Mouse (Mus musculus) hindbrain, embryonic 11.5 days (tissue): Measurements from ENCODE around the gene Elk3. TPM values are rescaled to one million over a fixed set of nuclear protein-coding genes. Genes with fewer than 3 reads are reported as not detected.

Source experiments
- ATAC-seq: fragments of 200-750 bp; cut with Nextera tagmentation; 2 replicates; pipeline ENCODE4 v1.8.0; 2017; ENCODE audit warnings: mild to moderate bottlenecking, moderate TSS enrichment, moderate library complexity; ENCODE audit not compliant: low FRiP score
- DNase-seq: peaks from one replicate; pipeline ENCODE4 v3.0.0-alpha.2; 2015; ENCODE audit warnings: low spot score
- H3K27ac ChIP-seq: fragments of 300-500 bp; sonication (generic); 2 replicates; pipeline ENCODE4 v1.5.1; 2014; ENCODE audit warnings: mild to moderate bottlenecking, low read depth, low read length
- H3K27me3 ChIP-seq: fragments of 300-500 bp; sonication (generic); 2 replicates; pipeline ENCODE4 v1.6.1; 2014; ENCODE audit warnings: mild to moderate bottlenecking, low read length, moderate library complexity, mixed read lengths; ENCODE audit not compliant: control insufficient read depth, insufficient read depth
- H3K36me3 ChIP-seq: fragments of 300-500 bp; sonication (generic); 2 replicates; pipeline ENCODE4 v1.6.1; 2014; ENCODE audit warnings: mild to moderate bottlenecking, low read length, moderate library complexity, mixed read lengths; ENCODE audit not compliant: control insufficient read depth, insufficient read depth
- H3K4me1 ChIP-seq: fragments of 300-500 bp; sonication (generic); replicated peaks from 2 replicates; pipeline ENCODE4 v1.6.1; 2014; ENCODE audit warnings: low read length, mixed read lengths; ENCODE audit not compliant: control insufficient read depth, insufficient read depth
- H3K4me2 ChIP-seq: fragments of 300-500 bp; sonication (generic); replicated peaks from 2 replicates; pipeline ENCODE4 v1.6.1; 2014; ENCODE audit warnings: mild to moderate bottlenecking, low read depth, low read length
- H3K4me3 ChIP-seq: fragments of 300-500 bp; sonication (generic); 2 replicates; pipeline ENCODE4 v1.5.1; 2014; ENCODE audit warnings: low read depth, low read length
- H3K9ac ChIP-seq: fragments of 300-500 bp; sonication (generic); 2 replicates; pipeline ENCODE4 v1.6.1; 2014; ENCODE audit warnings: low read depth, low read length
- H3K9me3 ChIP-seq: fragments of 300-500 bp; sonication (generic); 2 replicates; pipeline ENCODE4 v1.6.1; 2016; ENCODE audit warnings: low read length; ENCODE audit not compliant: control insufficient read depth
- WGBS: fragments of 180-500 bp; shearing (Covaris S2); extraction: QIAGEN DNeasy Blood & Tissue Kit; methylation state at CpG from one replicate; pipeline ENCODE4 v1.1.7; 2014; 5-methylcytosine and 5-hydroxymethylcytosine counted together
- polyA plus RNA-seq: library from polyadenylated mRNA; unstranded; fragments of >200 nt; fragmentation: Nextera tagmentation; extraction: Ambion mirVana; gene quantifications from 2 replicates; pipeline ENCODE4 v1.2.1, GENCODE M21; 2014

Elk3 gene
- polyA plus RNA-seq, 1 experiment from 2014 or later: 22.8 TPM

GRCm38 (mm10) chr10:93325804-93326740, 15.1 kb upstream of the Elk3 start:
- Histone ChIP-seq H3K4me2 (no peak overlapping the region), H3K4me1 (no peaks in the 10 kb centered on the region), H3K9ac (no peak overlapping the region), H3K9me3 (no peaks in the 10 kb centered on the region), H3K27ac (no peak overlapping the region), H3K27me3 (no peaks in the 10 kb centered on the region), H3K36me3 (no peaks in the 10 kb centered on the region), H3K4me3 (no peak overlapping the region)
- DNase-seq (no peak), ATAC-seq (no peak)
- 71% methylated on average over 12 of the region's 12 CpGs for WGBS

- H3K4me2 ChIP-seq: no peak overlapping the region
- no peak overlapping the region for H3K9ac ChIP-seq
- no peaks in the 10 kb centered on the region for H3K27me3 ChIP-seq
- DNase-seq (no peak), ATAC-seq (no peak)
- 80% methylated on average over 3 of the region's 3 CpGs for WGBS
- H3K4me3 ChIP-seq: no peak overlapping the region
- no peaks in the 10 kb centered on the region for H3K9me3 ChIP-seq
- H3K4me1 ChIP-seq: no peaks in the 10 kb centered on the region
- H3K27ac ChIP-seq: no peak overlapping the region
- H3K36me3 ChIP-seq: no peaks in the 10 kb centered on the region
Observed at GRCm38 (mm10) chr10:93325369-93325768, 14.4 kb upstream of the Elk3 start.

GRCm38 (mm10) chr10:93324438-93324837, 13.5 kb upstream of the Elk3 start:
- H3K9ac ChIP-seq: no peak overlapping the region
- ATAC-seq: no peak
- WGBS: 97% methylated on average over 2 of the region's 2 CpGs
- H3K27me3 ChIP-seq: no peaks in the 10 kb centered on the region
- no peak overlapping the region for H3K4me3 ChIP-seq
- DNase-seq: no peak
- H3K4me2 ChIP-seq: no peak overlapping the region
- no peaks in the 10 kb centered on the region for H3K9me3 ChIP-seq
- H3K36me3 ChIP-seq: no peaks in the 10 kb centered on the region
- no peaks in the 10 kb centered on the region for H3K4me1 ChIP-seq
- H3K27ac ChIP-seq: no peak overlapping the region

GRCm38 (mm10) chr10:93323659-93324058, 12.7 kb upstream of the Elk3 start:
- H3K4me1 ChIP-seq: no peaks in the 10 kb centered on the region
- no peaks in the 10 kb centered on the region for H3K9me3 ChIP-seq
- no peaks in the 10 kb centered on the region for H3K27me3 ChIP-seq
- no peaks in the 10 kb centered on the region for H3K36me3 ChIP-seq
- ATAC-seq: no peak
- H3K4me2 ChIP-seq: no peak overlapping the region
- H3K9ac ChIP-seq: no peak overlapping the region
- no peak overlapping the region for H3K4me3 ChIP-seq
- 91% methylated on average over 2 of the region's 2 CpGs for WGBS
- no peak for DNase-seq
- no peak overlapping the region for H3K27ac ChIP-seq

GRCm38 (mm10) chr10:93321763-93322162, 10.8 kb upstream of the Elk3 start:
- no peaks in the 10 kb centered on the region for H3K9me3 ChIP-seq

GRCm38 (mm10) chr10:93320148-93320547, 9.2 kb upstream of the Elk3 start:
- Histone ChIP-seq H3K27ac (no peak overlapping the region), H3K9ac (no peak overlapping the region), H3K4me2 (no peak overlapping the region), H3K36me3 (no peaks in the 10 kb centered on the region), H3K4me1 (no peaks in the 10 kb centered on the region), H3K4me3 (no peak overlapping the region), H3K9me3 (no peaks in the 10 kb centered on the region), H3K27me3 (no peaks in the 10 kb centered on the region)
- ATAC-seq (no peak), DNase-seq (no peak)
- 83% methylated on average over 4 of the region's 4 CpGs for WGBS

More at GRCm38 (mm10) chr10:93321763-93322162, 10.8 kb upstream of the Elk3 start:
- Histone ChIP-seq H3K4me1 (no peaks in the 10 kb centered on the region), H3K36me3 (no peaks in the 10 kb centered on the region), H3K27me3 (no peaks in the 10 kb centered on the region), H3K27ac (no peak overlapping the region), H3K4me2 (no peak overlapping the region), H3K9ac (no peak overlapping the region), H3K4me3 (no peak overlapping the region)
- DNase-seq: no peak
- no peak for ATAC-seq

GRCm38 (mm10) chr10:93319526-93320063, 8.7 kb upstream of the Elk3 start:
- Histone ChIP-seq H3K27ac (no peak overlapping the region), H3K4me1 (no peaks in the 10 kb centered on the region), H3K36me3 (no peaks in the 10 kb centered on the region), H3K27me3 (no peaks in the 10 kb centered on the region), H3K9me3 (no peaks in the 10 kb centered on the region), H3K9ac (no peak overlapping the region), H3K4me3 (no peak overlapping the region), H3K4me2 (no peak overlapping the region)
- WGBS: 81% methylated on average over 7 of the region's 7 CpGs
- no peak for ATAC-seq
- DNase-seq: no peak

GRCm38 (mm10) chr10:93316909-93317308, 6.0 kb upstream of the Elk3 start:
- Histone ChIP-seq H3K4me1 (no peaks in the 10 kb centered on the region), H3K4me3 (no peak overlapping the region), H3K9me3 (no peaks in the 10 kb centered on the region), H3K4me2 (no peak overlapping the region), H3K36me3 (no peaks in the 10 kb centered on the region), H3K9ac (no peak overlapping the region), H3K27me3 (no peaks in the 10 kb centered on the region), H3K27ac (no peak overlapping the region)
- no peak for DNase-seq
- no peak for ATAC-seq
- 59% methylated on average over 6 of the region's 6 CpGs for WGBS

GRCm38 (mm10) chr10:93311576-93311975, 641 bp upstream of the Elk3 start:
- Histone ChIP-seq H3K9ac (no peak overlapping the region), H3K36me3 (no peaks in the 10 kb centered on the region), H3K4me3 (no peak overlapping the region; the same call in 1 of the 2 replicates), H3K4me2 (peak overlapping the region; percentile 98), H3K9me3 (no peaks in the 10 kb centered on the region), H3K27ac (no peak overlapping the region), H3K27me3 (no peaks in the 10 kb centered on the region), H3K4me1 (peaks cover 4% of the 10 kb centered on the region; the same call in 1 of the 2 replicates)
- peak; percentile 39 for DNase-seq
- WGBS: 12% methylated on average over 4 of the region's 4 CpGs
- ATAC-seq: no peak
